Mouse (Mus musculus) heart, embryonic 13.5 days (tissue): ENCODE data around the gene Lars2. TPM values are rescaled to one million over a fixed set of nuclear protein-coding genes. Genes with fewer than 3 reads are reported as not detected.
"Not testable (repeated sequence)": the region's sequence is repeated elsewhere in the genome, so short reads cannot be mapped to it uniquely, and the experiment has no call there.

Source experiments
- ATAC-seq: fragments of 200-750 bp; cut with Nextera tagmentation; 2 replicates; pipeline ENCODE4 v1.8.0; 2017; ENCODE audit warnings: moderate TSS enrichment; ENCODE audit not compliant: insufficient number of reproducible peaks, low FRiP score, low TSS enrichment; ENCODE audit errors: extremely low read depth
- H3K27ac ChIP-seq: fragments of 300-500 bp; sonication (generic); replicated peaks from 2 replicates; pipeline ENCODE4 v1.5.1; 2015; ENCODE audit warnings: moderate library complexity, mild to moderate bottlenecking, inconsistent platforms
- H3K27me3 ChIP-seq: fragments of 300-500 bp; sonication (generic); replicated peaks from 2 replicates; pipeline ENCODE4 v1.6.1; 2015; ENCODE audit warnings: mild to moderate bottlenecking, inconsistent platforms
- H3K36me3 ChIP-seq: fragments of 300-500 bp; sonication (generic); 2 replicates; pipeline ENCODE4 v1.6.1; 2015; ENCODE audit warnings: mild to moderate bottlenecking, inconsistent platforms
- H3K4me1 ChIP-seq: fragments of 300-500 bp; sonication (generic); 2 replicates; pipeline ENCODE4 v1.6.1; 2015; ENCODE audit warnings: inconsistent platforms
- H3K4me2 ChIP-seq: fragments of 300-500 bp; sonication (generic); 2 replicates; pipeline ENCODE4 v1.6.1; 2015; ENCODE audit warnings: inconsistent platforms, mild to moderate bottlenecking, moderate library complexity
- H3K4me3 ChIP-seq: fragments of 300-500 bp; sonication (generic); 2 replicates; pipeline ENCODE4 v1.5.1; 2015; ENCODE audit warnings: moderate library complexity, mild to moderate bottlenecking, inconsistent platforms
- H3K9ac ChIP-seq: fragments of 300-500 bp; sonication (generic); 2 replicates; pipeline ENCODE4 v1.6.1; 2015; ENCODE audit warnings: inconsistent platforms, mild to moderate bottlenecking, moderate library complexity
- H3K9me3 ChIP-seq: fragments of 300-500 bp; sonication (generic); 2 replicates; pipeline ENCODE4 v1.6.1; 2016; ENCODE audit warnings: inconsistent platforms
- WGBS: fragments of 180-500 bp; shearing (Covaris S2); methylation state at CpG from one replicate; pipeline ENCODE4 v1.1.7; 2015; ENCODE audit warnings: mixed read lengths; 5-methylcytosine and 5-hydroxymethylcytosine counted together
- polyA plus RNA-seq: library from polyadenylated mRNA; unstranded; fragments of >200 nt; fragmentation: Nextera tagmentation; extraction: Ambion mirVana; gene quantifications from 2 replicates; pipeline ENCODE4 v1.2.1, GENCODE M21; 2015

Lars2 gene
- polyA plus RNA-seq, 1 experiment from 2014 or later = 752 TPM

DNA sequence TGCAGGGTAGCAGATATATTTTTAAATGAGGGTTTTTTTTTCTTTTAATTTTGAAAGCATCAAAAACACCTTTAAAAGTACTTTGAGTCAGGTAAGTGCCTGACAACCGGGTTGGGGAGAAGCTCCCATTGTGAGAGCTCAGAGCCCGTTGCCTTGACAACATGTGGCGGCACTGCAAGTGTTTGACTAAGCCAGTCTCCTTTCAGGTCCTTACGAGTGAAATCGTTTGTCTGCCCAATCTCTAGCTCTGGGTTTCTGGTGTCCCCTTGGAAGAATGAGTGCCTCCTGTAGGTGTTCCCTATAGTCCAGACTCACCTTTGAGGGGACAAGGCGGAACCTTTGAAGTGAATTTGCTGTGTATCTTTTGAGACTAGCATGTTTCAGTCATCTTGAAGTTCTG is 31.0 kb downstream of the Lars2 start:
- no peak overlapping the region for H3K4me2 ChIP-seq
- no peaks in the 10 kb centered on the region for H3K4me1 ChIP-seq
- no peak for ATAC-seq
- H3K9me3 ChIP-seq = no peaks in the 10 kb centered on the region
- no peak overlapping the region for H3K4me3 ChIP-seq
- no peak overlapping the region for H3K27ac ChIP-seq
- H3K9ac ChIP-seq = no peak overlapping the region
- H3K36me3 ChIP-seq = peaks cover 16% of the 10 kb centered on the region
- WGBS = 80% methylated on average over 6 of the region's 6 CpGs
- H3K27me3 ChIP-seq = no peaks in the 10 kb centered on the region

DNA sequence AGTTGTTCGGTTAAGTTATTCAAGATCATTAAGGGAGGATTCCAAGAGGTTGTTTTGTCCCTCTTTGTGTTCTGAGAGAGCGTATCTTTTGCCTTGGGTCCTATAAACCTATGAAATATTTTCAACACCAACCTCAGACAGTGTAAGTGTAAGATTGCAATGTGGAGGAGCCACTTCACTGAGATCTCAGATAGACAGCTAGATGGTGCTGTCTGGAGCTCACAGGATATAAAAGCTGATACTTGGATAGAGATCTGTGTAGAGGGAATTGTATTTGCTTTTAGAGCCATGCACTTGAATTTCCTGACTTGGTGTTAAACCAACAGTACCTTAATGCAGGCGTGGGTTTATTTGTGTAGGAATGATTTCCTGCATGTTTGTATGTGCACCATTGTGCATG is 35.5 kb downstream of the Lars2 start:
- Histone ChIP-seq H3K27ac (no peak overlapping the region), H3K4me1 (0 out of 2 replicates have a peak, but pooled peaks cover 5% of the 10 kb centered on the region), H3K27me3 (no peaks in the 10 kb centered on the region), H3K9ac (no peak overlapping the region), H3K4me3 (no peak overlapping the region), H3K4me2 (no peak overlapping the region), H3K9me3 (no peaks in the 10 kb centered on the region), H3K36me3 (peaks cover 12% of the 10 kb centered on the region)
- WGBS = 76% methylated on average over 3 of the region's 3 CpGs
- ATAC-seq = no peak

- Histone ChIP-seq H3K36me3 (peaks cover 8% of the 10 kb centered on the region), H3K9ac (no peak overlapping the region), H3K4me1 (0 out of 2 replicates have a peak, but pooled peaks cover 5% of the 10 kb centered on the region), H3K27me3 (no peaks in the 10 kb centered on the region), H3K27ac (no peak overlapping the region), H3K9me3 (no peaks in the 10 kb centered on the region), H3K4me2 (no peak overlapping the region), H3K4me3 (no peak overlapping the region)
- ATAC-seq = no peak
- WGBS = 63% methylated on average over 3 of the region's 3 CpGs
Observed at GRCm38 (mm10) chr9:123403031-123403430, 36.3 kb downstream of the Lars2 start.

DNA sequence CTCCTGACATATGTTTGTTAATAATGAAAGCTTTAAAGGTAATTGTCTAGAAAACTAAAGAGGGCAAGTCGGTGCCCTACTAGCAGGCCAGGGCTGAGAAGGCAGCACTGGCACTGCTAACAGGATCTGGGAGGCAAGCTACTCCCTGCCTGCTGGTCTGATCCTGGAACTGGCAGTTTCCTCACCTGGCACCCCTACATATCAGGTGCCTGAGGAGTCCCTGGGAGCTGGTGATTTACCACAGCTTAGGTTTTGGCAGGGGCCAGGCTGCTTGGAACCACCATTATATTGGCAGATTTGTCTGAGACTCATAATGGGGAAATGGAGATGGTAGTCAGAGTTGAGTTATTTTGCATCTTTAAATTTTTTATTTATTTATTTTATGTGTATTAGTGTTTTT is 38.5 kb downstream of the Lars2 start:
- Histone ChIP-seq H3K27ac (no peak overlapping the region), H3K4me3 (no peak overlapping the region), H3K9me3 (no peaks in the 10 kb centered on the region), H3K27me3 (no peaks in the 10 kb centered on the region), H3K36me3 (peaks cover 8% of the 10 kb centered on the region), H3K9ac (no peak overlapping the region), H3K4me2 (no peak overlapping the region), H3K4me1 (0 out of 2 replicates have a peak, but pooled peaks cover 5% of the 10 kb centered on the region)
- no peak for ATAC-seq
- 81% methylated on average over 1 of the region's 1 CpGs for WGBS

- H3K4me1 ChIP-seq = no peaks in the 10 kb centered on the region
- peaks cover 38% of the 10 kb centered on the region for H3K36me3 ChIP-seq
- 80% methylated on average over 2 of the region's 2 CpGs for WGBS
- H3K9ac ChIP-seq = no peak overlapping the region
- no peak for ATAC-seq
- no peak overlapping the region for H3K27ac ChIP-seq
- no peaks in the 10 kb centered on the region for H3K9me3 ChIP-seq
- no peak overlapping the region for H3K4me3 ChIP-seq
- H3K4me2 ChIP-seq = no peak overlapping the region
- H3K27me3 ChIP-seq = no peaks in the 10 kb centered on the region
Observed at GRCm38 (mm10) chr9:123408771-123409170, 42.0 kb downstream of the Lars2 start.

DNA sequence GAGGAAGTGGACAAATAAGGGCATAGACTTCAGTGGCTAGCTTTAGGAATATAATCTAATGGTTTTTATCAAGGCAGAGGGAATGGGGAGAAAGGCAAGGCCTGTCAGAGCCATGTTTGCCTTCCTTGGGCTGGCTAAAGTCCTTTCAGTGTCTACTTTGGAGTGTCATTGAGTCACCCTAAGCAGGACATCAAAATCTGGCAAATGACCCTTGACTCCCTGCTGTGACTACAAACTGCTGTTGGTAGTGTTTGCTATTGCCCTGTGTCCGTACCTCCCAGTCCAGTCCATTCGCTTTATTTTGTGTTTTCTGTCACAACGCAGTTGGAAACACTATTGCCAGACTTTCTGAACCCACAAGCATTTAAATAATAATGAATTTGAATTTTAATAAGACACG is 63.1 kb downstream of the Lars2 start:
- Histone ChIP-seq H3K4me2 (no peak overlapping the region), H3K4me1 (no peaks in the 10 kb centered on the region), H3K27me3 (no peaks in the 10 kb centered on the region), H3K9ac (no peak overlapping the region), H3K4me3 (no peak overlapping the region), H3K27ac (no peak overlapping the region), H3K36me3 (peaks cover 35% of the 10 kb centered on the region), H3K9me3 (no peaks in the 10 kb centered on the region)
- ATAC-seq = no peak
- 85% methylated on average over 4 of the region's 4 CpGs for whole genome bisulfite sequencing

DNA sequence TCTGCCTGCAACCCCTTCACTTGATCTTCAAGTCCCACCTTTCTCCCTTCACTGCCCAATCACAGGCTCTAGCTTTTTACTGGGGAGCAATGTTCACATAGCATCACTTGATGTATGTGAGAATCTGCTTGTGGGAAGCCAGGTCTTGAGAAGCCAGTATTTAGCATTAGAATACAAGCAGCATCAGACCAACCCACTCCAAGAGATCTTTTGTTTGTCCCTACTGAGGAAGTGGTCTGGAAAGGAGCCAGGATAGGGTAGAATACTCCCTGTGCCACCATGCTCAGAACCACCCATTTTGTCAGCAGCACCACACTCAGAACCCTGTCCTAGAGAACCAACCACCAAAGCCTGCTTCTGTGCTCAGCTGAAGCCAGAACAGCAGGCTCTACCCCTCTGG is 64.2 kb downstream of the Lars2 start:
- H3K36me3 ChIP-seq = peaks cover 41% of the 10 kb centered on the region
- no peaks in the 10 kb centered on the region for H3K27me3 ChIP-seq
- ATAC-seq = no peak
- no peak overlapping the region for H3K27ac ChIP-seq
- H3K9ac ChIP-seq = no peak overlapping the region
- no peaks in the 10 kb centered on the region for H3K9me3 ChIP-seq
- no peak overlapping the region for H3K4me3 ChIP-seq
- no peaks in the 10 kb centered on the region for H3K4me1 ChIP-seq
- H3K4me2 ChIP-seq = no peak overlapping the region

DNA sequence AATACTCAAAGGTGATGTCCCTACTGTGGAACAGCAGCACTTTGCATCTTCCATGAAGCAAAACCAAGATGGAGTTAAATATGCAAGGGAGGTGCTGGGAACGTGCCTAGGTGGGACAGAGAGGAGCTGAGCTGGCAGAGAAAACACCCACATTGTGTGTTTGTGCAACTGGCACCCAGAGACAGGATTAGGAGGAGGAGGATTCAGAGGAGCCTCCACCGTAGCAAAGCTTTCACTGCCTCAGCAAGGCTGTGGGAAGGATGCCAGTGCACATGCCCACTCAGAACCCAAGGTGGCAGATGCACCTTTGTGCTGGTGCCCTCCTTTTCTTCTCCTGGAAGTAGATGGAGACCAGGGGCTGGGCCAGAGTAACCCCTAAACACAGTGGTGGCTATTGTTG is 71.5 kb downstream of the Lars2 start:
- H3K27me3 ChIP-seq = no peaks in the 10 kb centered on the region
- H3K9ac ChIP-seq = no peak overlapping the region
- H3K4me3 ChIP-seq = no peak overlapping the region
- H3K27ac ChIP-seq = no peak overlapping the region
- no peaks in the 10 kb centered on the region for H3K4me1 ChIP-seq
- no peaks in the 10 kb centered on the region for H3K9me3 ChIP-seq
- H3K4me2 ChIP-seq = no peak overlapping the region
- H3K36me3 ChIP-seq = peaks cover 68% of the 10 kb centered on the region
- ATAC-seq = no peak
- 87% methylated on average over 2 of the region's 2 CpGs for WGBS

- Histone ChIP-seq H3K4me2 (no peak overlapping the region), H3K27ac (no peak overlapping the region)
- ATAC-seq = no peak
Observed at GRCm38 (mm10) chr9:123440230-123441058, 73.7 kb downstream of the Lars2 start.

GRCm38 (mm10) chr9:123447101-123447500 is 80.4 kb downstream of the Lars2 start:
- H3K4me3 ChIP-seq, H3K27ac ChIP-seq, H3K4me2 ChIP-seq, H3K9me3 ChIP-seq, H3K4me1 ChIP-seq, H3K27me3 ChIP-seq, H3K9ac ChIP-seq, ATAC-seq: not testable (repeated sequence)
- H3K36me3 ChIP-seq = peaks cover 17% of the 10 kb centered on the region
- 94% methylated on average over 3 of the region's 3 CpGs for WGBS

More at GRCm38 (mm10) chr9:123440230-123441058, 73.7 kb downstream of the Lars2 start:
- WGBS = 48% methylated on average over 5 of the region's 5 CpGs
- no peaks in the 10 kb centered on the region for H3K4me1 ChIP-seq
- no peaks in the 10 kb centered on the region for H3K27me3 ChIP-seq
- H3K9ac ChIP-seq = no peak overlapping the region; the same call in 1 of the 2 replicates
- no peaks in the 10 kb centered on the region for H3K9me3 ChIP-seq
- H3K4me3 ChIP-seq = no peak overlapping the region
- peaks cover 64% of the 10 kb centered on the region for H3K36me3 ChIP-seq

DNA sequence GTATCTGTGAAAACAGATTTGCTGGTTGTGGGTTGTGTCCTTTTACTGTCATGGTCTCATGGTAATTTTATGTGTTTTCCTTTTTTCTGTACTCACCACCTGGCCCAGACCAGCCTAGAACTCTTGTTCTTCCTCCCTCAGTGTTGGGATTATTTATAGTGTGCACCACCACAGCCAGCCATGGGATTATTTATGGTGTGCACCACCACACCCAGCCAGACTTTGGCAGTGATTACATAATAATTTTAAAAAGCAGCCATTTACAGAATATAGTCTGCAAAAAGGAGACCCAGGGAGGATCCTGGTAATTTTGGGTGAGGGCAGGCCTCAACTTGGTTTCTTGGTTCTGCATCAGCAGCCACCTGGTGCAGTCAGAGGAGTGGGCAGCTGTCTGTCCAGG is 81.9 kb downstream of the Lars2 start:
- no peak for ATAC-seq
- no peaks in the 10 kb centered on the region for H3K9me3 ChIP-seq
- no peak overlapping the region for H3K4me2 ChIP-seq

DNA sequence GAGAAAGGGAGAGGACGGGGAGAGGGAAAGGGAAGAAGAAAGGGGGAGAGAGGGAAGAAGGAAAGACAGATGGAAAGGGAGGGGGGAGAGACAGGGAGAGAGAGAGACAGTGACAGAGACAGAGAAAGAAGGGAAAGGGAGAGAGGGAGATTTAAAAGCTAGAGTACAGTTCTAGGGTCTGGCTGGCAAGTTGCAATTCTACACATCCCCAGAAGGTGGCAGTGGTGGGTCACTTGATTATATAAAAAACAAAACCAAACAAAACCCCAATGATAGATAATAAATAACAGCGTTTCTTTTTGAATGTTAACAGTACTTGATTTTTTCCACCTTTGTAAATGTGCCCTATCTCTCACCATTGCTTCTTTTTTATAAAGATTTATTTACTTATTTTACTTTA is 83.4 kb downstream of the Lars2 start:
- no peak for ATAC-seq
- no peak overlapping the region for H3K9ac ChIP-seq
- WGBS = 41% methylated on average over 2 of the region's 2 CpGs
- peaks cover 23% of the 10 kb centered on the region for H3K36me3 ChIP-seq
- H3K9me3 ChIP-seq = no peaks in the 10 kb centered on the region
- H3K4me3 ChIP-seq = no peak overlapping the region
- no peak overlapping the region for H3K4me2 ChIP-seq
- H3K27me3 ChIP-seq = no peaks in the 10 kb centered on the region
- peaks cover 3% of the 10 kb centered on the region; the same call in 1 of the 2 replicates for H3K4me1 ChIP-seq
- H3K27ac ChIP-seq = no peak overlapping the region

More for the DNA sequence above, 81.9 kb downstream of the Lars2 start:
- H3K4me1 ChIP-seq = peaks cover 3% of the 10 kb centered on the region; the same call in 1 of the 2 replicates
- H3K36me3 ChIP-seq = peaks cover 18% of the 10 kb centered on the region
- H3K27ac ChIP-seq = no peak overlapping the region
- no peak overlapping the region for H3K9ac ChIP-seq
- no peaks in the 10 kb centered on the region for H3K27me3 ChIP-seq
- no peak overlapping the region for H3K4me3 ChIP-seq
